Mouse (Mus musculus) lung, embryonic 14.5 days (tissue): ENCODE data around the gene Psors1c2. TPM values are rescaled to one million over a fixed set of nuclear protein-coding genes. Genes with fewer than 3 reads are reported as not detected.

Source experiments
- ATAC-seq: fragments of 200-750 bp; cut with Nextera tagmentation; 2 replicates; pipeline ENCODE4 v1.8.0; 2017; ENCODE audit warnings: mild to moderate bottlenecking, moderate TSS enrichment, moderate library complexity; ENCODE audit not compliant: insufficient read depth
- DNase-seq: peaks from one replicate; pipeline ENCODE4 v3.0.0-alpha.2; 2015
- H3K27ac ChIP-seq: fragments of 300-500 bp; sonication (generic); 2 replicates; pipeline ENCODE4 v1.5.1; 2014; ENCODE audit warnings: low read depth, mild to moderate bottlenecking, moderate library complexity
- H3K27me3 ChIP-seq: fragments of 300-500 bp; sonication (generic); 2 replicates; pipeline ENCODE4 v1.6.1; 2014; ENCODE audit warnings: low read length, control low read depth; ENCODE audit not compliant: insufficient read depth
- H3K36me3 ChIP-seq: fragments of 300-500 bp; sonication (generic); 2 replicates; pipeline ENCODE4 v1.6.1; 2014; ENCODE audit warnings: control low read depth; ENCODE audit not compliant: insufficient read depth
- H3K4me1 ChIP-seq: fragments of 300-500 bp; sonication (generic); 2 replicates; pipeline ENCODE4 v1.6.1; 2014; ENCODE audit warnings: antibody characterized with exemption, control low read depth; ENCODE audit not compliant: insufficient read depth
- H3K4me2 ChIP-seq: fragments of 300-500 bp; sonication (generic); 2 replicates; pipeline ENCODE4 v1.6.1; 2014; ENCODE audit warnings: mild to moderate bottlenecking
- H3K4me3 ChIP-seq: fragments of 300-500 bp; sonication (generic); 2 replicates; pipeline ENCODE4 v1.5.1; 2014; ENCODE audit warnings: low read depth, low read length
- H3K9ac ChIP-seq: fragments of 300-500 bp; sonication (generic); 2 replicates; pipeline ENCODE4 v1.6.1; 2014
- H3K9me3 ChIP-seq: fragments of 300-500 bp; sonication (generic); 2 replicates; pipeline ENCODE4 v1.6.1; 2016; ENCODE audit warnings: low read depth, low read length, control low read depth
- CTCF ChIP-seq: IDR thresholded peaks from 2 replicates; pipeline ENCODE4 v1.5.1; 2016; ENCODE audit warnings: antibody characterized with exemption, low read depth
- WGBS: fragments of 180-500 bp; shearing (Covaris S2); extraction: QIAGEN DNeasy Blood & Tissue Kit; methylation state at CpG from one replicate; pipeline ENCODE4 v1.1.7; 2014; 5-methylcytosine and 5-hydroxymethylcytosine counted together
- polyA plus RNA-seq: library from polyadenylated mRNA; unstranded; fragments of >200 nt; fragmentation: Nextera tagmentation; extraction: Ambion mirVana; gene quantifications from 2 replicates; pipeline ENCODE4 v1.2.1, GENCODE M21; 2014

Gene Psors1c2
- polyA plus RNA-seq, 1 experiment from 2014 or later = 0.82 TPM

GRCm38 (mm10) chr17:35509284-35509683, 23.7 kb upstream of the Psors1c2 start:
- peaks cover 25% of the 10 kb centered on the region for H3K27me3 ChIP-seq
- H3K9me3 ChIP-seq = no peaks in the 10 kb centered on the region
- H3K36me3 ChIP-seq = peaks cover 12% of the 10 kb centered on the region; the same call in 1 of the 2 replicates
- peak; percentile 78 for TF ChIP-seq CTCF
- WGBS = 16% methylated on average over 8 of the region's 8 CpGs
- no peak overlapping the region for H3K27ac ChIP-seq
- no peaks in the 10 kb centered on the region; the same call in 1 of the 2 replicates for H3K4me1 ChIP-seq
- ATAC-seq = peak; percentile 40; the same call in 1 of the 2 replicates
- peak; percentile 79 for DNase-seq
- H3K4me3 ChIP-seq = no peak overlapping the region
- H3K4me2 ChIP-seq = no peak overlapping the region
- H3K9ac ChIP-seq = no peak overlapping the region

GRCm38 (mm10) chr17:35512916-35513626, 19.9 kb upstream of the Psors1c2 start:
- DNase-seq (peak; percentile 40), ATAC-seq (no peak)
- H3K4me2 ChIP-seq = no peak overlapping the region
- WGBS = 91% methylated on average over 7 of the region's 7 CpGs
- H3K27me3 ChIP-seq = peaks cover under 1% of the 10 kb centered on the region; the same call in 1 of the 2 replicates
- H3K36me3 ChIP-seq = peaks cover 14% of the 10 kb centered on the region; the same call in 1 of the 2 replicates
- H3K9me3 ChIP-seq = no peaks in the 10 kb centered on the region
- peaks cover 7% of the 10 kb centered on the region; the same call in 1 of the 2 replicates for H3K4me1 ChIP-seq
- no peak overlapping the region for H3K4me3 ChIP-seq
- no peak overlapping the region for H3K9ac ChIP-seq
- H3K27ac ChIP-seq = no peak overlapping the region
- TF ChIP-seq CTCF = peak; percentile 57

GRCm38 (mm10) chr17:35513886-35514285, 19.1 kb upstream of the Psors1c2 start:
- peak; percentile 90 for TF ChIP-seq CTCF
- H3K4me3 ChIP-seq = peak overlapping the region; percentile 51; the same call in 1 of the 2 replicates
- H3K36me3 ChIP-seq = peaks cover 14% of the 10 kb centered on the region; the same call in 1 of the 2 replicates
- ATAC-seq (no peak), DNase-seq (peak; percentile 90)
- WGBS = 21% methylated on average over 2 of the region's 2 CpGs
- peaks cover 9% of the 10 kb centered on the region; the same call in 1 of the 2 replicates for H3K4me1 ChIP-seq
- no peaks in the 10 kb centered on the region for H3K9me3 ChIP-seq
- H3K4me2 ChIP-seq = peak overlapping the region; percentile 95
- no peaks in the 10 kb centered on the region for H3K27me3 ChIP-seq
- no peak overlapping the region for H3K9ac ChIP-seq
- no peak overlapping the region for H3K27ac ChIP-seq

GRCm38 (mm10) chr17:35514756-35515155, 18.2 kb upstream of the Psors1c2 start:
- no peak overlapping the region for H3K27ac ChIP-seq
- peak overlapping the region; percentile 51 for H3K4me3 ChIP-seq
- peaks cover 9% of the 10 kb centered on the region; the same call in 1 of the 2 replicates for H3K4me1 ChIP-seq
- WGBS = 45% methylated on average over 6 of the region's 6 CpGs
- ATAC-seq = no peak
- no peaks in the 10 kb centered on the region for H3K9me3 ChIP-seq
- H3K36me3 ChIP-seq = peaks cover 14% of the 10 kb centered on the region; the same call in 1 of the 2 replicates
- H3K9ac ChIP-seq = peak overlapping the region; percentile 9; the same call in 1 of the 2 replicates
- DNase-seq = no peak
- no peaks in the 10 kb centered on the region for H3K27me3 ChIP-seq
- peak overlapping the region; percentile 95 for H3K4me2 ChIP-seq
- TF ChIP-seq CTCF = no peak

DNA sequence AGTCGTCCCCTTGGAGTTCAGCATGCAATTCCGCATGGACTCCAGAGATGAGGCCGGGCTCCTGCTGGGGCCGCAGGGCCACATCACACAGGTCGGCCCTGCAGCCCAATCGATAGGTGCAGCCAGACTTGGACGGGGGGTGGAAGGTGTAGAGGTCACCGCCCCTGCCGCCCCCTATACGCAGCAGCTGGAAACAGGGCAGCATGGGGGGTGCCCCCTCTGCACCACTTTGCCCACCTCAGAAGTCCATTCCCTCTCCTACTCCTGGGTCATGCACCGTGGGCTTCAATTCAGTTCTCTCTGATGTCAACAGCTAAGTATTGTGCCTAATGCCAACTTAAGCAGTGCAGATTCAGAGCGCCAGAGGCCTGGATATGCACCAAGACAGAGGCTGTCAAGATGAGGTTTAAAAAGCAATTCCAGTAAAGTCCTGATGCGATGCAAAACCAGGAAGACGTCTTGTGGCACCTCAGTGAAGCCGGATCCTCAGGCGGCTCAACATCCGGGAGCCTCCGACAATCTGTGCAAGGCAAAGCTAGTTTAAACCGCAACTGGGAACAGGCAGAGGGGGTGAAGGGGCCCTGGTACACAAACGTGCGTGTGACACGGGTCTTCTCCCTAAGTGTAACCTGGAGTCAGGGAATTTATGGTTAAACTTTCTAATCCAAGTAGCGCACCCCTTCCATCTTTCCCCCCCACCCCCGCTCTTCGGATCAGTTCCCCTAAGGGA, 16.9 kb upstream of the Psors1c2 start:
- no peak for TF ChIP-seq CTCF
- H3K27ac ChIP-seq = peak overlapping the region; percentile 14; the same call in 1 of the 2 replicates
- H3K36me3 ChIP-seq = peaks cover 16% of the 10 kb centered on the region; the same call in 1 of the 2 replicates
- peak overlapping the region; percentile 51 for H3K4me3 ChIP-seq
- H3K4me2 ChIP-seq = peak overlapping the region; percentile 95
- WGBS = 3% methylated on average over 25 of the region's 25 CpGs
- DNase-seq (peak; percentile 76), ATAC-seq (peak; percentile 18)
- no peaks in the 10 kb centered on the region for H3K9me3 ChIP-seq
- H3K9ac ChIP-seq = peak overlapping the region; percentile 68
- H3K4me1 ChIP-seq = peaks cover 9% of the 10 kb centered on the region; the same call in 1 of the 2 replicates
- no peaks in the 10 kb centered on the region for H3K27me3 ChIP-seq

DNA sequence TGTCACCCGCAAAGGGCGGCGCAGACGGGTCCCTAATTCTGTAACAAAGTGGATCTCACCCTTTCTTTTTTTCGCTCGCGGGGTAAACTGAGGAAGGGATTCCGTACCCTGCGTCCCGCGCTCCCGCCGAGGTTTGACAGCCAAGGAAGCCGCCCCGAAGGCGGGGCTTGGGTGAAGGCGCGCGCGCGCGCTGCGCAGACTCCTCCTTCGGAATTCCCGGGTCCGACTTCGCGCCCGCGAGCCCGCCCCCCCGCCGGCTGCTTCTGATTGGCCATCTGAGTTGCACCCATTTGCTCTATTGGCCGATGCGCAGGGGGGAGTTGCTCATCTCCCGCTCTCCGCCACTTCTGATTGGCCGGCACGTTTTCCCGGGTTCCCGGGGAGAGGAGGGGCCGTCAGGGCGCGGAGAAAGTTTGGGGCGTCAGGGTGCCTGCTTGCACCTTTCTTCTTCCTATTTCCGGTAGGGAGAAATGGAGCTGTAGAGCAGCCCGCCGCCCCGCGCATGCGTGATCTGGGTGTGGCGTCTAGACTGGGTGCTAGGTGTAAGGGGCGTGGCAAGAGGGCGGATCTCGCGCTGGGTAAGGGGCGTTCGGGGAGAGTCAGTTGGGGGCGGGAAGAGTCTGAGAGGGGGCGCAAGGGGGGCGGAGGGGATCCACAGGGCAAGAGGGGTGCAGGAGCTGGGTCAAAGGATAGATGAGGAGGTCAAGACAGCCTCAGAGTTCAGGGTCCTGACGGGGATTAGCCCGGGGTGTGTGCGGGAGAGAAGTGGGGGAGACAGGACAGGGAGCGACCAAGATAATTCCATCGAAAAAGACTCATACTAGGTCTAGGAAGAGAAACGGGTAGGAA, 16.1 kb upstream of the Psors1c2 start, which contains the start of the genes Tcf19 and Cchcr1:
Gene Tcf19 (minus strand): TSS at position 173 of the 849 bp plus-strand sequence.
Gene Cchcr1 (plus strand): TSS at position 449 of the 849 bp plus-strand sequence.
- H3K27me3 ChIP-seq = no peaks in the 10 kb centered on the region
- peaks cover 9% of the 10 kb centered on the region; the same call in 1 of the 2 replicates for H3K4me1 ChIP-seq
- TF ChIP-seq CTCF = no peak
- no peaks in the 10 kb centered on the region for H3K9me3 ChIP-seq
- peak within 1 kb of the TSS; percentile 95 for H3K4me2 ChIP-seq
- peak within 1 kb of the TSS; percentile 66 for H3K27ac ChIP-seq
- peak; percentile 98 for DNase-seq
- H3K9ac ChIP-seq = peak within 1 kb of the TSS; percentile 68
- H3K36me3 ChIP-seq = peaks cover 24% of the 10 kb centered on the region; the same call in 1 of the 2 replicates
- H3K4me3 ChIP-seq = peak within 1 kb of the TSS; percentile 51
- under 1% methylated on average over 67 of the region's 67 CpGs for WGBS
- ATAC-seq = peak; percentile 95
